Mouse (Mus musculus) thymus, adult 2 months (tissue): Measurements from ENCODE around the gene Dnal1. TPM values are rescaled to one million over a fixed set of nuclear protein-coding genes. Genes with fewer than 3 reads are reported as not detected.

Source experiments
- DNase-seq: peaks from one replicate; pipeline ENCODE4 v3.0.0; 2021
- H3K27ac ChIP-seq: fragments of 200-500 bp; 2 replicates; pipeline ENCODE4 v1.5.1; 2012; ENCODE audit warnings: low read length, control low read depth; ENCODE audit not compliant: control insufficient read depth, insufficient read depth
- H3K27me3 ChIP-seq: fragments of 200-500 bp; 2 replicates; pipeline ENCODE4 v1.6.1; 2012; ENCODE audit warnings: mild to moderate bottlenecking, low read length, moderate library complexity, mixed read lengths; ENCODE audit not compliant: control insufficient read depth, insufficient read depth
- H3K36me3 ChIP-seq: fragments of 200-500 bp; 2 replicates; pipeline ENCODE4 v1.6.1; 2012; ENCODE audit warnings: mild to moderate bottlenecking, low read length, moderate library complexity; ENCODE audit not compliant: control insufficient read depth, insufficient read depth
- H3K4me1 ChIP-seq: fragments of 200-500 bp; replicated peaks from 2 replicates; pipeline ENCODE4 v1.6.1; 2012; ENCODE audit warnings: low read length; ENCODE audit not compliant: control insufficient read depth, insufficient read depth
- H3K4me3 ChIP-seq: fragments of 200-500 bp; 2 replicates; pipeline ENCODE4 v1.5.1; 2012; ENCODE audit warnings: mild to moderate bottlenecking, low read length, control low read depth, moderate library complexity; ENCODE audit not compliant: control insufficient read depth, insufficient read depth
- CTCF ChIP-seq: fragments of 200-500 bp; IDR thresholded peaks from 2 replicates; pipeline ENCODE4 v1.5.1; 2012; ENCODE audit warnings: mild to moderate bottlenecking, control low read depth, low read length, moderate library complexity, borderline replicate concordance; ENCODE audit not compliant: control insufficient read depth, poor library complexity, insufficient read depth; ENCODE audit errors: extremely low read depth
- POLR2A ChIP-seq: fragments of 200-500 bp; IDR thresholded peaks from 2 replicates; pipeline ENCODE4 v1.6.1; 2012; ENCODE audit warnings: mild to moderate bottlenecking, low read length, control low read depth, moderate library complexity; ENCODE audit not compliant: control insufficient read depth, poor library complexity, insufficient read depth; ENCODE audit errors: extremely low read depth
- WGBS: fragments of 180-500 bp; shearing (Covaris S2); methylation state at CpG from one replicate; pipeline ENCODE4 v1.1.7; 2018; 5-methylcytosine and 5-hydroxymethylcytosine counted together
- polyA plus RNA-seq: library from polyadenylated mRNA; depleted of rRNA; stranded (reverse); fragments of >200 nt; gene quantifications from 2 replicates; pipeline ENCODE4 v1.2.3, GENCODE M21; 2012

Dnal1 gene
- polyA plus RNA-seq, 1 experiment, result 3.0 TPM

DNA sequence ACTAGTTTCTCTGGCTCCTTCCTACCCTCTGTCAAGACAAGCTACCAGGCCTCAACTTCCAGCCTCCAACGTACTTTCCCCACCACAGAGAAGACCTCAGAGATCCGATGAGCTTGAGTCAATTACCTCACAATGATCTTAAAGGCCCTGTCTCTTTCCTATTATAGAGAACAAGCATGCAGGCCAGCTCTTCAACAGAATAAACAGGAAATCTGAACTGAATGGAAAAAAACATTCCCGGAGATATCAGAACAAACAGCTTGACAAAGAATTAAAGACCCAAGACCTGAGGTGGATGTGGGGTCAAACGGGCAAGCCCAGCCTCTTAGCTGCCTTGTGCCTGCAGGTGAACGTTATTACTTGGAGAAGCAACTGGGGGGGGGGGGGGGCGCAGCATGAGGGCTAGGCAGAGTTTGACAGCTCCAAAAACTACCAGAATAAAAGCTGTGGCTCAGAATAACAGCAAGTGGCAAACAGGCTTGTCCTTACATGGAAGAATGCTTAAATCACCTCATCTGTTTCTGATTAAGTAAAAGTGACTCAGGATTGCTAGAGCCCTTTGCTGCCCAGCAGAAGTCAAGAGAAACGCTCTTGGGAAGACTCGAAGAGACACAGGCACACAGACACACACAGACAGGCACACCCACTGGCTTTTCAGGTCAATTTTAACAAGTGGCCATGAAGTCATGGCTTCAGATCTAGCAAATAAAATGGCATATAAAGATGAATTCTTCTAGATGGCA, 51.6 kb downstream of the Dnal1 start:
- 82% methylated on average over 8 of the region's 8 CpGs for WGBS
- Histone ChIP-seq H3K4me1 (peaks cover 2% of the 10 kb centered on the region; the same call in 1 of the 2 replicates), H3K27ac (no peak overlapping the region), H3K27me3 (no peaks in the 10 kb centered on the region), H3K36me3 (peaks cover 7% of the 10 kb centered on the region), H3K4me3 (no peak overlapping the region)
- no peak for DNase-seq
- TF ChIP-seq CTCF (no peak), POLR2A (no peak)

GRCm38 (mm10) chr12:84170610-84171009, 56.4 kb downstream of the Dnal1 start:
- 76% methylated on average over 10 of the region's 10 CpGs for WGBS
- Histone ChIP-seq H3K36me3 (peaks cover 23% of the 10 kb centered on the region), H3K4me1 (peaks cover 30% of the 10 kb centered on the region), H3K4me3 (no peak overlapping the region), H3K27me3 (no peaks in the 10 kb centered on the region), H3K27ac (no peak overlapping the region)
- DNase-seq, result no peak
- no peak for TF ChIP-seq POLR2A
- no peak for TF ChIP-seq CTCF

GRCm38 (mm10) chr12:84172216-84172615, 58.0 kb downstream of the Dnal1 start:
- H3K27ac ChIP-seq, result no peak overlapping the region
- WGBS, result 90% methylated on average over 3 of the region's 3 CpGs
- TF ChIP-seq CTCF, result no peak
- no peak for TF ChIP-seq POLR2A

DNA sequence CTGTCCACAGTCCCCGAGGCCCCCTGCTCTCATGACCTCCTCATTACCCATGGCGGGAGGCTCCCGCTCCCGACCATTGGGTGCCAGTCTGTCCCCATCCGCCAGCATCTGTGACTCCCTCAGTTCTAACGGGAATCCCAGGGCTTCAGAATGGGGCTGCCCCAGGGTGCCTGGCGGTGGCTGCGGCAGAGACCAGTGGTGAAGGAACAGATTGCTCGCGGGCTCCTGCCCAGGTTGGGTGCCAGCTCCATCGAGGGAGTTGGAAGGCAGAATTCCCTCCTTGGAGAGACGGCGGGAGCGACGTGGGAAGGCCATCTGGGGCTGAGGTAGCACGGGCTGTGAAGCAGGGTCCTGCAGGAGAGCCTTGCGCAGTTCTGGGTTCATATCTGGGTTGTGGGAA, 58.7 kb downstream of the Dnal1 start:
- Histone ChIP-seq H3K27ac (no peak overlapping the region), H3K27me3 (no peaks in the 10 kb centered on the region), H3K4me1 (peaks cover 50% of the 10 kb centered on the region), H3K36me3 (peaks cover 23% of the 10 kb centered on the region), H3K4me3 (no peak overlapping the region)
- no peak for DNase-seq
- 97% methylated on average over 17 of the region's 17 CpGs for WGBS
- TF ChIP-seq POLR2A, result no peak
- TF ChIP-seq CTCF, result no peak

More at GRCm38 (mm10) chr12:84172216-84172615, 58.0 kb downstream of the Dnal1 start:
- no peak for DNase-seq
- H3K4me3 ChIP-seq, result no peak overlapping the region
- no peaks in the 10 kb centered on the region for H3K27me3 ChIP-seq
- peaks cover 44% of the 10 kb centered on the region for H3K4me1 ChIP-seq
- peaks cover 23% of the 10 kb centered on the region for H3K36me3 ChIP-seq

- TF ChIP-seq POLR2A, result no peak
- TF ChIP-seq CTCF, result no peak
- WGBS, result 82% methylated on average over 13 of the region's 13 CpGs
- Histone ChIP-seq H3K27me3 (no peaks in the 10 kb centered on the region), H3K4me1 (peaks cover 54% of the 10 kb centered on the region), H3K4me3 (no peak overlapping the region), H3K36me3 (peaks cover 23% of the 10 kb centered on the region), H3K27ac (no peak overlapping the region)
- DNase-seq, result no peak
These were observed 59.2 kb downstream of the Dnal1 start for GRCm38 (mm10) chr12:84173309-84173915.

- Histone ChIP-seq H3K36me3 (peaks cover 23% of the 10 kb centered on the region), H3K4me3 (no peak overlapping the region), H3K27me3 (no peaks in the 10 kb centered on the region), H3K4me1 (peaks cover 61% of the 10 kb centered on the region), H3K27ac (no peak overlapping the region; the same call in 1 of the 2 replicates)
- DNase-seq, result no peak
- TF ChIP-seq CTCF, result no peak
- TF ChIP-seq POLR2A, result no peak
- 72% methylated on average over 9 of the region's 9 CpGs for WGBS
These were observed 60.1 kb downstream of the Dnal1 start for GRCm38 (mm10) chr12:84174190-84174811.

DNA sequence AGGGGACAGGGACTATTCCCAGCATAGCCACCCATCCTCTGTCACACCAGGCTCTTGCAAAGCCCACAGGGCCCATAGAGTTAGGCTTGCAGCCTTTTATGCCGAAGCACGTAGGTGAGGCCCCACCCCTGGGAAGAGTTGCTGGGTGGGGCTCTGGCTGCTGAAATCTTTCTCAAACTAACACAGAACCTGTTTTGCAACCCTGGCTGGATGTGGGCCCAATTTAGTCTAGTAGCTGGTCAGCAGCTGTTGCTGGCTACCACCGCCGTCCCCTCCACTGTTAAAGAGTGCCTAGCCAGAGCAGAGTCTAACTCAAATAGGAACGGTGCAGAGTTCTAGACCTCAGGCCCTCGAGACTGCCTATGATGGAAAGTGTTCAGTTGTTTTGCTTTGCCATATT, 60.7 kb downstream of the Dnal1 start:
- Histone ChIP-seq H3K4me1 (peaks cover 62% of the 10 kb centered on the region), H3K4me3 (no peak overlapping the region), H3K27ac (peak overlapping the region; percentile 18), H3K27me3 (no peaks in the 10 kb centered on the region), H3K36me3 (peaks cover 23% of the 10 kb centered on the region)
- TF ChIP-seq CTCF (no peak), POLR2A (no peak)
- DNase-seq, result no peak
- 70% methylated on average over 6 of the region's 6 CpGs for WGBS
